Mouse (Mus musculus): ENCODE data around the gene H2-K1.

GRCm38 (mm10) chr17:34003426-34003825 lies 3.3 kb upstream of the H2-K1 start:
- TF ChIP-seq CTCF (IDR thresholded peaks at IDR 0.05; ENCODE audit: borderline replicate concordance, insufficient read depth, low read length), result no peak
- TF ChIP-seq POLR2A (IDR thresholded peaks at IDR 0.05; ENCODE audit: low read depth, low read length), result no peak

Measured in embryonic fibroblast, embryonic 13.5 days (primary cell).